Mouse (Mus musculus): ENCODE measurements around the gene Crygc. TPM values are rescaled to one million over a fixed set of nuclear protein-coding genes. Genes with fewer than 3 reads are reported as not detected.

Gene Crygc
- total RNA-seq, 1 experiment = 1.3 TPM

DNA sequence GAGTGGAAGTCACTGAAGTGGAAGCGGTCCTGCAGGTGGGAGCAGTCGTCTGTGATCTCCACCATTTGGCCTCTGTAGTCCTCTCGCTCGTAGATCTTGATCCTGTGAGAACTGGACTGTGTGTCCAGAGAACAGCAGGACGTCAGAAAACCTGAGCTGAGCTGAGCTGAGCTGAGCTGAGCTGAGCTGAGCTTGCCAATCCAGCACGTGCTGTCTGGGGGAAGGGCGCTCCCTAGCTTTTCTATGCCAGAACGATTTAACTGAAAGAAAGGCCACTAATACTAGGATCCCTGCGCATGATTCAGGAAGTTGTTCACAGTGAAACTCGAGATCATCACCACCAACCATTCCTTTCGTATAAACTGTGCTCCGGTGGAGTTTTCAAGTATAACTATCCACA, 24.7 kb downstream of the Crygc start:
- no peak for TF ChIP-seq HCFC1 (IDR thresholded peaks at IDR 0.05; ENCODE audit: borderline replicate concordance, insufficient read depth, low read length)
- no peak for TF ChIP-seq MAFK (IDR thresholded peaks at IDR 0.05; ENCODE audit: insufficient read depth, low read depth, low read length)
- Histone ChIP-seq H3K4me3 (ENCODE audit: insufficient read depth in 1 of 2, low read depth in 1 of 2, low read length in 2 of 2, poor library complexity in 1 of 2, severe bottlenecking in 1 of 2) (no peak overlapping the region), H3K36me3 (ENCODE audit: control insufficient read depth, insufficient read depth, low read length, poor library complexity, severe bottlenecking) (no peaks in the 10 kb centered on the region), H3K27ac (ENCODE audit: insufficient read depth, low read depth, low read length, poor library complexity, severe bottlenecking) (no peak overlapping the region), H3K9me3 (ENCODE audit: control insufficient read depth, insufficient read depth, low read depth, low read length) (no peaks in the 10 kb centered on the region), H3K4me1 (ENCODE audit: control insufficient read depth in 2 of 2, insufficient read depth in 2 of 2, low read length in 2 of 2, poor library complexity in 1 of 2) (peaks cover 7 to 15% of the 10 kb centered on the region in 2 experiments), H3K9ac (ENCODE audit: insufficient read depth, low read depth, low read length, poor library complexity, severe bottlenecking) (no peak overlapping the region)
- in situ Hi-C loops (cut with MboI; ENCODE audit: low sequenced_read_pairs in 2 of 2, unreplicated experiment in 2 of 2) = no loop called here
- no peak for DNase-seq (ENCODE audit: low read depth, low spot score)

DNA sequence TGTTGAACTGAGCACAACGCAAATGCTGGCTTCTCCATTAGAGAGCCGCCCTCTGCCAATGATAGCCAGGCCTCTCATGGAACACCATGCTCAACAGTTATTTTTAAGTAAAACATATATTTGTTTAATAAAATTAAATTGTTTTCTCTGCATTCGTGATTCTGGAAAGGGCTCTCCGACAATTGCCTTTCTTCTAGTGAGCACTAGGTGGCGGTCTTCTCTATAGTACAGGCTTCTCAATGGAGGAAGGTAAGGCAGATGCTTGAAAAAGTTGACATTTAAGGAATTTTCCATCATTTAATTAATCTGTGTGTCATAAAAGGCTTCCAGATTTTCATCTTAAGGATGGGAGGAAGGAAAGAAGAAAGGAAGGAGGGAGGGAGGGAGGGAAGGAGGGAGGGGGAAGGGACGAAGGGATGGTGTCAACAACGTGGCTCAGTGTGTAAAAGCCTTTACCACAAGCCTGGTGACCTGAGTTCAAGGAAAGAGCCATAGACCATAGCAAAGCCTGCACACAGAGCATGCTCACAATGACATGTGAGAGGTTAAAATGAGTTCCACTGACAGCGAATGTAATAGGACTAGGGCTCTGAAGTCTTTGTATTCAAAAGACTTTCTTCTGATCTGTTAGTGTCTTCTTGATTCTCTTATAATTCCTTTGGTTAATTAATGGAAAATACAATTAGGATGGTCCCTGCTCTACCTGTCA, 26.9 kb downstream of the Crygc start:
- TF ChIP-seq ZC3H11A (IDR thresholded peaks at IDR 0.05; ENCODE audit: borderline replicate concordance, low read depth, low read length) (peak; percentile 56; the same call in 1 of the 2 replicates), MAFK (IDR thresholded peaks at IDR 0.05; ENCODE audit: insufficient read depth, low read depth, low read length) (no peak)
- in situ Hi-C loops (cut with MboI; ENCODE audit: low sequenced_read_pairs in 2 of 2, unreplicated experiment in 2 of 2) = no loop called here
- Histone ChIP-seq H3K4me1 (ENCODE audit: control insufficient read depth in 2 of 2, insufficient read depth in 2 of 2, low read length in 2 of 2, poor library complexity in 1 of 2) (peaks cover 3 to 6% of the 10 kb centered on the region in 2 experiments; a peak in 2 of 4 replicates), H3K27ac (ENCODE audit: insufficient read depth, low read depth, low read length, poor library complexity, severe bottlenecking) (no peak overlapping the region), H3K9me3 (ENCODE audit: control insufficient read depth, insufficient read depth, low read depth, low read length) (no peaks in the 10 kb centered on the region), H3K4me3 (ENCODE audit: insufficient read depth in 1 of 2, low read depth in 1 of 2, low read length in 2 of 2, poor library complexity in 1 of 2, severe bottlenecking in 1 of 2) (no peak overlapping the region), H3K9ac (ENCODE audit: insufficient read depth, low read depth, low read length, poor library complexity, severe bottlenecking) (no peak overlapping the region), H3K36me3 (ENCODE audit: control insufficient read depth, insufficient read depth, low read length, poor library complexity, severe bottlenecking) (no peaks in the 10 kb centered on the region)
- no peak for DNase-seq (ENCODE audit: low read depth, low spot score)

DNA sequence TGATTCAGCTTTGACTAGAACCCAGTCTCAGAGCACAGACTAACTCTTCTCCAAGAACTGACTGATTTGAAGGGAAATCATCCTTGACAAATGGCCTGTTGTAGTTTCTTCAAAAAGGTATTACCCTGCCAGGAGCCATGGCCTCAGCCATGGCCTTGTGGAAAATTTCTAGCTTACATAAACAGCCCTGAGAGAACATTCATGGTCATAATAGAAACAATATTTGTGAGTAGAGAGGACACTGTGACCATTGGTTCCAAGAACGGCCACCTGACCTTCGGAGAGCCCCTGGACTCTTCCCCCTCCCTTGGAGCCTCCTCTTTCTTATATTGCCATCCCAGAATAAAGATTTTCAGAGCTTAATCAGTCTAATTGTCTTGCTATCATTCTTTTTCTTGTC, 30.1 kb downstream of the Crygc start:
- in situ Hi-C loops (cut with MboI; ENCODE audit: low sequenced_read_pairs in 2 of 2, unreplicated experiment in 2 of 2) = no loop called here
- no peaks in the 10 kb centered on the region for H3K36me3 ChIP-seq (ENCODE audit: control insufficient read depth, insufficient read depth, low read length, poor library complexity, severe bottlenecking)
- TF ChIP-seq MAFK (IDR thresholded peaks at IDR 0.05; ENCODE audit: insufficient read depth, low read depth, low read length) (no peak), HCFC1 (IDR thresholded peaks at IDR 0.05; ENCODE audit: borderline replicate concordance, insufficient read depth, low read length) (no peak), ZNF384 (IDR thresholded peaks at IDR 0.05; ENCODE audit: low read depth, low read length) (no peak), CHD2 (IDR thresholded peaks at IDR 0.05; ENCODE audit: low read depth, low read length) (no peak), ZC3H11A (IDR thresholded peaks at IDR 0.05; ENCODE audit: borderline replicate concordance, low read depth, low read length) (no peak)
- H3K4me3 ChIP-seq (ENCODE audit: insufficient read depth in 1 of 2, low read depth in 1 of 2, low read length in 2 of 2, poor library complexity in 1 of 2, severe bottlenecking in 1 of 2) = no peak overlapping the region
- no peak overlapping the region for H3K27ac ChIP-seq (ENCODE audit: insufficient read depth, low read depth, low read length, poor library complexity, severe bottlenecking)
- no peaks in the 10 kb centered on the region for H3K9me3 ChIP-seq (ENCODE audit: control insufficient read depth, insufficient read depth, low read depth, low read length)
- no peak overlapping the region for H3K9ac ChIP-seq (ENCODE audit: insufficient read depth, low read depth, low read length, poor library complexity, severe bottlenecking)
- DNase-seq (ENCODE audit: low read depth, low spot score) = no peak
- H3K4me1 ChIP-seq (ENCODE audit: control insufficient read depth in 2 of 2, insufficient read depth in 2 of 2, low read length in 2 of 2, poor library complexity in 1 of 2) = peaks cover 6 to 16% of the 10 kb centered on the region in 2 experiments; a peak in 3 of 4 replicates

DNA sequence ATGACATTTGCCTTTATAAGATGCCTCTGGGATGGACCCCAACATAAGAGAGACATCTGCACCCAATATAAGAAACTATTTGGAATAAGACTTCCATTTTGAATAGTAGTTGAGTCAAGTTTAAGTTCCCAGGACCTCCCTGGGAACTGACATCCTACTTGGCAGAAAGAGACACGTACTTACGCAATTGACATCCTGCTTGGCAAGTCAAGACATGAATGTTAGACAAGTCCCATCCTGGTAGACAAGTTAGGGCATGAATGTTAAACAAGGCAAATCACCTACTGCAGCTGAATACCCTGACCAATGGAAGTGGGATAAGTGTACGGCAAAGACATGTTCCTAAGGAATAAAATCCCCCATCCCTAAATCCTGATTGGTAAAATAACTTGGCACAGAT, 31.7 kb downstream of the Crygc start:
- Histone ChIP-seq H3K36me3 (ENCODE audit: control insufficient read depth, insufficient read depth, low read length, poor library complexity, severe bottlenecking) (no peaks in the 10 kb centered on the region), H3K4me1 (ENCODE audit: control insufficient read depth in 2 of 2, insufficient read depth in 2 of 2, low read length in 2 of 2, poor library complexity in 1 of 2) (peaks cover 8 to 16% of the 10 kb centered on the region in 2 experiments; a peak in 3 of 4 replicates), H3K27ac (ENCODE audit: insufficient read depth, low read depth, low read length, poor library complexity, severe bottlenecking) (no peak overlapping the region), H3K9me3 (ENCODE audit: control insufficient read depth, insufficient read depth, low read depth, low read length) (no peaks in the 10 kb centered on the region), H3K4me3 (ENCODE audit: insufficient read depth in 1 of 2, low read depth in 1 of 2, low read length in 2 of 2, poor library complexity in 1 of 2, severe bottlenecking in 1 of 2) (no peak overlapping the region), H3K9ac (ENCODE audit: insufficient read depth, low read depth, low read length, poor library complexity, severe bottlenecking) (no peak overlapping the region)
- no peak for DNase-seq (ENCODE audit: low read depth, low spot score)
- in situ Hi-C loops (cut with MboI; ENCODE audit: low sequenced_read_pairs in 2 of 2, unreplicated experiment in 2 of 2) = no loop called here
- TF ChIP-seq CHD2 (IDR thresholded peaks at IDR 0.05; ENCODE audit: low read depth, low read length) (no peak), ZNF384 (IDR thresholded peaks at IDR 0.05; ENCODE audit: low read depth, low read length) (no peak), ZC3H11A (IDR thresholded peaks at IDR 0.05; ENCODE audit: borderline replicate concordance, low read depth, low read length) (no peak), HCFC1 (IDR thresholded peaks at IDR 0.05; ENCODE audit: borderline replicate concordance, insufficient read depth, low read length) (no peak), MAFK (IDR thresholded peaks at IDR 0.05; ENCODE audit: insufficient read depth, low read depth, low read length) (no peak)

DNA sequence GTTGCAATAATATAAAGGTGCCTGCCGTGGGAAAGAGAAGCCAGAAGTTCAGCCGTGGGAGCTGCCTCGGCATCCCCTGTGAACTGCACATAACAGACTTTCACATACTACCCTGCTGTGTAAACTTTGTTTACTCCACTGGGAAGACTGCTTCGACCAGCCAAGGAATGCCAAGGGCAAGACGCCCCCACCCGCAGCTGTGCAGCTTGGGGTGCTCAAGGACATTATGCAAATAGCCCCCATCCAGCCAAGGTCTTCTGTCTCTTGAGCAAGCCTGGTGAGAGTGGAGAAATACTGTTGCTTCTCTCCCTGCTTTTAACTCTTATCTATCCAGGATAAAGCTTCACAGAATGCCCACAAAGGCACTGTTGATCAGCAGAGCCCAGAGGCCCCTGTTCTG, 32.7 kb downstream of the Crygc start:
- DNase-seq (ENCODE audit: low read depth, low spot score) = no peak
- TF ChIP-seq ZNF384 (IDR thresholded peaks at IDR 0.05; ENCODE audit: low read depth, low read length) (no peak), HCFC1 (IDR thresholded peaks at IDR 0.05; ENCODE audit: borderline replicate concordance, insufficient read depth, low read length) (peak; percentile 40; the same call in 1 of the 2 replicates), CHD2 (IDR thresholded peaks at IDR 0.05; ENCODE audit: low read depth, low read length) (peak; percentile 39; the same call in 1 of the 2 replicates)

More for the DNA sequence above, 32.7 kb downstream of the Crygc start:
- H3K4me1 ChIP-seq (ENCODE audit: control insufficient read depth in 2 of 2, insufficient read depth in 2 of 2, low read length in 2 of 2, poor library complexity in 1 of 2) = peaks cover 8 to 16% of the 10 kb centered on the region in 2 experiments; a peak in 3 of 4 replicates
- no peak overlapping the region; the same call in 1 of the 2 replicates for H3K27ac ChIP-seq (ENCODE audit: insufficient read depth, low read depth, low read length, poor library complexity, severe bottlenecking)
- H3K36me3 ChIP-seq (ENCODE audit: control insufficient read depth, insufficient read depth, low read length, poor library complexity, severe bottlenecking) = no peaks in the 10 kb centered on the region
- H3K4me3 ChIP-seq (ENCODE audit: insufficient read depth in 1 of 2, low read depth in 1 of 2, low read length in 2 of 2, poor library complexity in 1 of 2, severe bottlenecking in 1 of 2) = no peak overlapping the region
- in situ Hi-C loops (cut with MboI; ENCODE audit: low sequenced_read_pairs in 2 of 2, unreplicated experiment in 2 of 2) = no loop called here
- no peak overlapping the region for H3K9ac ChIP-seq (ENCODE audit: insufficient read depth, low read depth, low read length, poor library complexity, severe bottlenecking)
- no peaks in the 10 kb centered on the region for H3K9me3 ChIP-seq (ENCODE audit: control insufficient read depth, insufficient read depth, low read depth, low read length)
